In genomic region chrX:36551351-36551750, GRCm38 (mm10) we compare ENCODE assay signal across 8 mouse cellular contexts. TPM values are rescaled to one million over a fixed set of nuclear protein-coding genes. Genes with fewer than 3 reads are reported as not detected.
A peak's percentile ranks its signal among the peaks of the same experiment; 100 is the strongest.
DNase-seq lines count a peak whose midpoint lies in the region; ATAC-seq and TF ChIP-seq lines count a peak whose summit lies in the region.

No protein-coding gene starts in this region.

- no peak overlapping the region for H3K4me3 ChIP-seq in kidney, adult 2 months (ENCODE audit: insufficient read depth, low read depth, low read length)
- no peak overlapping the region for H3K4me3 ChIP-seq in forebrain, embryonic 13.5 days
- H3K4me3 ChIP-seq in midbrain, embryonic 13.5 days (replicated peaks), result no peak overlapping the region

- intact Hi-C loops in left cerebral cortex, postnatal 4 days (cut with DNase I), result no loop called here

- H3K9me3 ChIP-seq in forebrain, embryonic 13.5 days (replicated peaks), result no peaks in the 10 kb centered on the region
- H3K9me3 ChIP-seq in midbrain, embryonic 13.5 days, result no peaks in the 10 kb centered on the region

- no peaks in the 10 kb centered on the region for H3K36me3 ChIP-seq in kidney, adult 2 months (ENCODE audit: control insufficient read depth, insufficient read depth, low read length)
- H3K36me3 ChIP-seq in forebrain, embryonic 13.5 days (ENCODE audit: poor library complexity, severe bottlenecking), result no peaks in the 10 kb centered on the region
- no peaks in the 10 kb centered on the region for H3K36me3 ChIP-seq in midbrain, embryonic 13.5 days

- DNase-seq in kidney, adult 2 months, result no peak
- no peak for DNase-seq in kidney, postnatal 10 days
- peak; percentile 3 for DNase-seq in brain, embryonic 14.5 days (ENCODE audit: low read depth)
- no peak for DNase-seq in cerebellum, adult 11 months
- no peak for DNase-seq in left cerebral cortex, postnatal 4 days

- no peaks in the 10 kb centered on the region for H3K27me3 ChIP-seq in kidney, adult 2 months (replicated peaks; ENCODE audit: control insufficient read depth, insufficient read depth, low read length)
- no peaks in the 10 kb centered on the region for H3K27me3 ChIP-seq in forebrain, embryonic 13.5 days
- no peaks in the 10 kb centered on the region for H3K27me3 ChIP-seq in midbrain, embryonic 13.5 days

- no peak overlapping the region for H3K9ac ChIP-seq in forebrain, embryonic 13.5 days
- H3K9ac ChIP-seq in midbrain, embryonic 13.5 days (replicated peaks), result no peak overlapping the region

- TF ChIP-seq POLR2A in kidney, adult 2 months (IDR thresholded peaks at IDR 0.05; ENCODE audit: low read depth, low read length), result no peak
- TF ChIP-seq POLR2A in brain, embryonic 14.5 days (IDR thresholded peaks at IDR 0.05; ENCODE audit: borderline replicate concordance, extremely low read depth, insufficient read depth, insufficient read length, poor library complexity, severe bottlenecking), result no peak

- TF ChIP-seq CTCF in kidney, adult 2 months (conservative IDR thresholded peaks at IDR 0.05; ENCODE audit: insufficient read depth, insufficient read length, low read depth, low read length), result no peak
- no peak for TF ChIP-seq CTCF in brain, embryonic 14.5 days (IDR thresholded peaks at IDR 0.05; ENCODE audit: borderline replicate concordance, extremely low read depth, insufficient read depth, insufficient read length)

- ATAC-seq in forebrain, embryonic 13.5 days, result no peak
- no peak for ATAC-seq in midbrain, embryonic 13.5 days
- ATAC-seq in erythroblast, adult 5-6 weeks (replicated peaks; ENCODE audit: low FRiP score, poor library complexity, severe bottlenecking), result no peak

- 36% methylated on average over 6 of the region's 6 CpGs for WGBS in kidney, adult 2 months
- WGBS in forebrain, embryonic 13.5 days, result 41% methylated on average over 6 of the region's 6 CpGs
- 40% methylated on average over 6 of the region's 6 CpGs for WGBS in midbrain, embryonic 13.5 days

- no peaks in the 10 kb centered on the region for H3K4me1 ChIP-seq in kidney, adult 2 months (ENCODE audit: control insufficient read depth, insufficient read depth, low read length)
- peaks cover 6% of the 10 kb centered on the region for H3K4me1 ChIP-seq in forebrain, embryonic 13.5 days
- H3K4me1 ChIP-seq in midbrain, embryonic 13.5 days (replicated peaks), result peaks cover 11% of the 10 kb centered on the region; the same call in 1 of the 2 replicates

- peak overlapping the region; percentile 50; the same call in 1 of the 2 replicates for H3K27ac ChIP-seq in kidney, adult 2 months (ENCODE audit: insufficient read depth, low read depth, low read length)
- peak overlapping the region; percentile 51; the same call in 1 of the 2 replicates for H3K27ac ChIP-seq in forebrain, embryonic 13.5 days
- H3K27ac ChIP-seq in midbrain, embryonic 13.5 days, result peak overlapping the region; percentile 62

- no peak overlapping the region for H3K4me2 ChIP-seq in forebrain, embryonic 13.5 days
- no peak overlapping the region for H3K4me2 ChIP-seq in midbrain, embryonic 13.5 days (replicated peaks)

RNA-seq across cellular contexts. Expression of gene Pgrmc1, which starts 46.7 kb away (rescaled TPM):
- 127 and 166 TPM in 2 replicates for polyA plus RNA-seq in kidney, adult 2 months (2012; rRNA removed)
- 335 and 340 TPM in 2 replicates for polyA plus RNA-seq in brain, embryonic 14.5 days (2012; rRNA removed)
- 430 and 475 TPM in 2 replicates for polyA plus RNA-seq in forebrain, embryonic 13.5 days (2015; fragmentation: Nextera tagmentation; extraction: Ambion mirVana)
- polyA plus RNA-seq in midbrain, embryonic 13.5 days (2015; fragmentation: Nextera tagmentation; extraction: Ambion mirVana), result 610 and 651 TPM in 2 replicates
- 15.0 and 26.3 TPM in 2 replicates for total RNA-seq in erythroblast, adult 5-6 weeks (2015; ENCODE audit: low replicate concordance)
- 8.6 and 12.1 TPM in 2 replicates for total RNA-seq in erythroblast, adult 5-6 weeks (2017; ENCODE audit: low replicate concordance)
- 100 to 1,000 TPM; 273 to 292 TPM for total RNA-seq in left cerebral cortex, postnatal 4 days (2021)

RNA-seq across cellular contexts. Expression of gene Gm14569, which starts 59.7 kb away (rescaled TPM):
- polyA plus RNA-seq in kidney, adult 2 months (2012; rRNA removed), result not detected in 2 replicates
- 0.11 TPM in 1 of 2 replicates, not detected in the other for polyA plus RNA-seq in brain, embryonic 14.5 days (2012; rRNA removed)
- polyA plus RNA-seq in forebrain, embryonic 13.5 days (2015; fragmentation: Nextera tagmentation; extraction: Ambion mirVana), result not detected in 2 replicates
- polyA plus RNA-seq in midbrain, embryonic 13.5 days (2015; fragmentation: Nextera tagmentation; extraction: Ambion mirVana), result not detected in 2 replicates
- not detected in 2 replicates for total RNA-seq in erythroblast, adult 5-6 weeks (2015; ENCODE audit: low replicate concordance)
- not detected in 2 replicates for total RNA-seq in erythroblast, adult 5-6 weeks (2017; ENCODE audit: low replicate concordance)
- not detected for total RNA-seq in left cerebral cortex, postnatal 4 days (2021)
